Mouse (Mus musculus): ENCODE results near the gene Cyp2d40.
A peak's percentile ranks its signal among the peaks of the same experiment; 100 is the strongest.
"Not testable (repeated sequence)": the region's sequence is repeated elsewhere in the genome, so short reads cannot be mapped to it uniquely, and the experiment has no call there.

Cyp2d40 gene

GRCm38 (mm10) chr15:82763631-82764420 lies at the start of gene Cyp2d40:
Gene Cyp2d40 (minus strand): TSS chr15:82764183.
- DNase-seq (ENCODE audit: low spot score in 2 of 2): no peak

- DNase-seq (ENCODE audit: low spot score in 2 of 2): no peak
Measured at GRCm38 (mm10) chr15:82810556-82810955, 46.6 kb upstream of the Cyp2d40 start.

GRCm38 (mm10) chr15:82809511-82809910 lies 45.5 kb upstream of the Cyp2d40 start:
- DNase-seq (ENCODE audit: low spot score in 2 of 2): no peak

DNA sequence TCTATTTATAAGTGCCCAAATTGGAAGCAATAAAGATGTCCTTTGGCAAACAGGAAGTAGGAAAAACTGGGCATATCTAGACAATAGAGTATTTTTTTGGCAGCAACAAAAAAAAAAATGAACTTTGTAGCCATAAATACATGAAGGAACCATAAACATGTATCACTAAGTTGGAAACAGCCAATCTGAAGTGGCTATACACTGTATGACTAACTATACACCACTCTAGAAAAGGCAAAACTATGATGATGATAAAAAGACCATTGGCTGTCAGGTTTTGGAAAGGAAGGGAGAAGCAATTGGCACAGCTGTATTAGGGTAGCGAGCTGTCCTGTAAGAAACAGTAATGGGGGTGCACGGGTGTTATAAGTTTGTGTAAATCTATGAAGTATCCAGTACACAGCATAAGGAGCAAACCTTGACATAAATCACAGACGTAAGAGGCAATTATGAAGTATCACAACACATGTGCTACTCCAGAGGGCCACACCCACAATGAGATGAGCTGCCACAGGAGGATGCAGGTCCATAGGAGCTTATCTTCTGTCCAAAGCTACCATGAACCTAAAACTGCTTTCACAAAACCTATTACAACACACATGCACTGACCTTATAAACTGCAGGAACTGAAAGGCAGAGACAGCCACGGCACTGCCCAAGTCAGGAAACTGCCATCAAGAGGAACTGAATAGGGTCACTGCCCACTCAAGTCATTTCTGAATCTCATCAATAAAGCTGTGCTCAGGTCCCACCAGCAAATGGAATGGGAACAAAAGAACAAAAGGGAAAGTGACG lies 43.2 kb upstream of the Cyp2d40 start:
- no peak for DNase-seq (ENCODE audit: low spot score in 2 of 2)

DNA sequence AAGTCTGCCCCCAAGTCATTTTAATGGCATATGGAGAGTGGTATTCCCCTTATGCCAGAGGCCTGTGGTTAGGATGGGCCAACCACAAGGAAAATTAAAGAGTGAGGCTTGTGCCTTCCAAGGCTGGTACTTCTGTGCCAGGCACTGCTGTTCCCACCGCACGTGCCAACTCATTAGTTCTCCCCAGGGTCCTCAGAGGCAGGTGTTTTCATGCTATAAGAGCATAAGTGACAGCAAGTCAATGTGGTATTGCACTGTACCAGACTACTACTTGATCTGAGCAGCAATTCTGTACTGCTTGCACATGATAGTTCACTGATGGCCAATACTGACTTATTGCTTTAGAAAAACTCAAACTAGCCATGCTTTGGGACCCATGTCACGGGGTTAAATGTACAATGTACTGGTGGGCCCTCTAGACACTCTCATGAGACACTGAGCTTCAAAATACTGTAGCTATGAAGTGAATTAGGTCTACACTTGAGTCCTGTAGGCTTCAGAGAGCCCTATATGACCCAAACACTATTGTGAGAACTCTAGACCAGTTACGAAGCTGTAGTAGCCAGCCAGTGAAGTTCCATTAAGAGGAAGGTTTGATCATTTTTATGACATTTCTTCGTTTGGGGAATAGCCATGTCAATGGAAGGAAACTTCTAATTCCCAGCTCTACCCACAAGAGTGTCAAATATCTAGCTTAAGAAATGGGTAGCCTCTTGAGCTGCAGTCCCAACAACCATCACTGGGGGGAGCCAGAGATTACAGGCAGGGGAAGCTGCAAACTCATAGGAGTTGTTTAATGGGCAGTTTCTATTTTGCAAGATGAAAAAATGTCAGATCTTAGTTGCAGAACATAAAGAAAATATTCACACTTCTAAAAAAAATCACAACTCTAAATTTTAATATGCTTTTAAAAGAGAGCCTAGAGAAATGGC lies 41.0 kb upstream of the Cyp2d40 start:
- peak; percentile 57 to 77 for DNase-seq (ENCODE audit: low spot score in 2 of 2)

DNA sequence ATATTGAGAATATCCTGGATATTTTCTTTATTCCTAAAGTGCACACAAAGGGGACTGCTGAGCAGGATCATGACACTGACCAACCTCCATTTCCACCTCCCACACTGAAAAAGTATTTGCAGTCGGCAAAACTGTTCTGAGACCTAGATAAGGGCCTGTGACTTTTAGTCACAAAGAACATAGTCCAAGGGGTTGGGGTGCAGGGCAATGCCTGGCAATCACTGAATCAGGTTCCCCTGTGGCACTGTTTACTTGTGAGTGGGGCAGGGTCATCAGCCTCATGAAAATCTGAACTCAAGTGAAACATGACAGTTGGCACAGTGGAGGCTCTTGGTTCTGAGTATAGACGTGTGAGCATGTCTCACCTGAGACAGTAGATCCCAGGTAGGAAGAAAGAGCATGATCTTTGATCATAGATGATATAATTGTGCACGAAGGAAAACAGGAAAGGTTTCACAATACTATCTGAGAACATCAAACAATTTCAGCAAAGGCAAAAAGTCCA lies 32.0 kb upstream of the Cyp2d40 start:
- no peak for DNase-seq (ENCODE audit: low spot score in 2 of 2)

GRCm38 (mm10) chr15:82794277-82794676 lies 30.3 kb upstream of the Cyp2d40 start, which contains the start of gene Cyp2d26:
Gene Cyp2d26 (minus strand): TSS chr15:82794294.
- no peak for DNase-seq (ENCODE audit: low spot score in 2 of 2)

DNA sequence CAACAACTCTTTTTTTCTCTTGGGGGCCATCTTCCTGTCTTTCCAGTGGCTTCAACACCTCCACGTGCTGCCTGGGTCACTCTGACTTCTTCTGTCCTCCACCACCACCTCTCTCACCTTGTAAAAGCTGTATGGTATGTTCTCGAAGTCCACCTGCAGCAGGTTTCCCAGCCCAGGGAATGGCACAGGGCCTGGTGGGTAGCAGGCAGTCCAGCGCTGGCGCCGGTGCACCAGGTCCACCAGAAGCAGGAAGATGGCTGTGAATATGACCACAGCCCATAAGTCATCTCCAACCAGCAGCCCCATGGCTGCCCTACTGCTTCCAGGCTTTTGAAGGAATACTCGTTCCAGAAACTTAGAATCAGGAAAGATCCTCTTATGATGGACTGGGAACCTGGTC lies 29.9 kb upstream of the Cyp2d40 start:
- no peak for DNase-seq (ENCODE audit: low spot score in 2 of 2)

GRCm38 (mm10) chr15:82793454-82793853 lies 29.5 kb upstream of the Cyp2d40 start:
- no peak for DNase-seq (ENCODE audit: low spot score in 2 of 2)

DNA sequence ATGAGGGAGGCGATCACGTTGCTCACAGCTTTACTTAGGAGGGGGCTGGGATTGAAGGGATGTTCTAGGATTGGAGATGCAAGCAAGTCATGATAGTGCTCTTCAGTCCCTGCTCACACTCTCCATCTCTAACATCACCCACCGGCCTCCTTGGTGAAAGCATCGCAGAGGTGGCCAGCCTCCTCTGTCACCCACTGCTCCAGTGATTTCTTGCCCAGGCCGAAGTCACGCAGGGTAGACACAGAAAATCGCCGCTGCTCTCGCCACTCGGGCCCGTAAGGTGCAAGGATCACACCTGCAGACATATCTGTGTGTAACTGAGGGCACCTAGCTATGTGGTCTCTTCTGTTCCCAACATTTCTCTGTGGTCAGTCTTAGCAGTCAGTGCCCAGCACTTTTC lies 28.6 kb upstream of the Cyp2d40 start:
- DNase-seq (ENCODE audit: low spot score in 2 of 2): no peak

- no peak for DNase-seq (ENCODE audit: low spot score in 2 of 2)
Measured at GRCm38 (mm10) chr15:82784581-82784980, 20.6 kb upstream of the Cyp2d40 start.

DNA sequence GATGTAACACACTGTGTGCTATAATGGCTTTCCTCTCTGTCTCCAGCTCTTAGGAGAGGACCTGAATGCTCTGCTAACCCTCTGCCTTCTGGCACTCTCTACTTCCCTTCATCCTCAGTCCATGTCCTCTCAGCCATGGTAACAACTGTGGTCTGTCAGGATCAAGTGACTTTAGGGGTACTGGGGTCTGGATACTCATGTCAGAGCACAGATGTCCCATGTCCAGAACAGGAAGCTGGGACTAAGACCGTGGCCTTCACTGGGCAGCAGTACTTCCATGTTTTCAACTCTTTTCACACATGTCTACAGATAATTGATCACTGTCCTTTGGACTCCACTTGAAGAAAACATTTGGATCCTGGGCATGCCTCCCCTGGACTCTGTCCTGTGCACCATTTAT lies 19.8 kb upstream of the Cyp2d40 start:
- DNase-seq (ENCODE audit: low spot score in 2 of 2): no peak

DNA sequence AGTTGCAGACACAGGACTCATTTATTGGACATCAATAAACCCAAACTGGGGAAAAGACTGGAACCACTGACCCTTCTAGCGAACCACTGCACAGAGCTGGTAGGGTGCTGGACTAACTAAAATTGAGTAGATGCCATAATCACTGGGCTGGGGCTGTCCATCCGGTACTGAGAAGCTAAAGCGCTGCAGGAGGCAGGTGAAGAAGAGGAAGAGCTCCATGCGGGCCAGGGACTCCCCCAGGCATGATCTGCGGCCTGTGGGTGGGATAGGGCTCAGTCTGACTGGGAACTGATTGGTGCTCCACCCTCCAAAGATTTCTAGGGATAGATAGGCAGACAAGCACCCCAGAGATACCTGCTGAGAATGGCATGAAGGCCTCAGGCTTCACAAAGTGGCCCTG lies 13.9 kb upstream of the Cyp2d40 start:
- DNase-seq (ENCODE audit: low spot score in 2 of 2): not testable (repeated sequence)

DNA sequence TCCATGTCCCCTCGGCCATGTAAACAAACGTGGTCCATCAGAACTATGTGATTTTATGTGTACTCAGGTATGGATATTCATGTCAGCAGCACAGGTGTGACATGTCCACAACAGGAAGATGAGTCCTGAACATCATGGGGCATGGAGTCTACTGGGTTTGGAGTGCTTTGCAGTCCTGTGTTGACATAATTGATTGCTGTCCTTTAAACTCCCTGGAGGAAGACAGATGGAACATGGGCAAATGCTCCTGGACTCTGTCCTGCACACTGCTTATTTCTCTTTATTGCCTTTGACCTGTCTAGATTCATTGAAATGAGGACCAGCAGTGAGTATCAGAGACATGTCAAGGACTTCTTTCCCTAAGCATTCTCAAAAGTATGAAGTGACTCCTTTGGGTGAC lies 2.0 kb upstream of the Cyp2d40 start:
- no peak for DNase-seq (ENCODE audit: low spot score in 2 of 2)

DNA sequence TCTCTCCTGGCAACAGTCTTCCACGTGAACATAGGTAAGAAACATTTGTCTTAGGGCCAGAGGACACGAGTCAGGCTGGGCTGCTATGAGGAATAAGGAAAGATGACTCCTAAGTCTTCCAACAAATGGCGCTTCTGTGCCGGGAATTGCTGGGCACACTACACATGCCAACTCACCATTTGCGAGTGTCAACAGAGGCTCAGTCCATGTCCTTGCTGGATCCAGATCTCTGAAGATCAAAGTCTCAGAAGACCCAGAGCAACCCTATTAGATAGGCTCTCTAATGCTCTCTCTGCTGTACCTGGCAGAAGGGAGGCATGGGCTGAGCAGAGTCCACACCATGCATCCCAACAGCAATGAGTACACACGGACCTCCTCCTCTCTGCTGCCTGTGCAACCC lies 898 bp upstream of the Cyp2d40 start:
- no peak for DNase-seq (ENCODE audit: low spot score in 2 of 2)

GRCm38 (mm10) chr15:82748141-82748540 lies 15.8 kb downstream of the Cyp2d40 start:
- DNase-seq (ENCODE audit: low spot score in 2 of 2): no peak

DNA sequence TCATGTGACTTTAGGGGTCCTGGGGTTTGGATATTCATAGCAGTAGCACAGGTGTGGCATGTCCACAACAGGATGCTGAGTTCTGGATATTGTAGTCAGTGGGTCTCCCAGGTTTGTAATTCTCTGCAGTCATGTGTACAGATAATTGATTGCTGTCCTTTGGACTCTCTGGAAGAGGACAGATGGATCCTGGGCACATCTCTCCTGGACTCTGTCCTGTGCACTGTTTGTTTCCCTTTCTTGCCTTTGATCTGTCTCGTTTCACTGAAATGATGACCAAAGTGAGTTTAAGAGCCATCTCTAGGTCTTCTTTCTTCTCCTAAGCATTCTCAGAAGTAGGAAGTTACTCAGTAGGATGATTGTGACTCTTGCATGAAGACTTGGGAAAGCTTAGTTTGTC lies 16.5 kb downstream of the Cyp2d40 start:
- DNase-seq (ENCODE audit: low spot score in 2 of 2): no peak

- not testable (repeated sequence) for DNase-seq (ENCODE audit: low spot score in 2 of 2)
Measured at GRCm38 (mm10) chr15:82733331-82733925, 30.6 kb downstream of the Cyp2d40 start.

Data from spleen, postnatal 14 days (tissue).